Mouse (Mus musculus) kidney, embryonic 14.5 days (tissue): ENCODE data around the gene Srebf2. TPM values are rescaled to one million over a fixed set of nuclear protein-coding genes. Genes with fewer than 3 reads are reported as not detected.

Experiments
- ATAC-seq: fragments of 200-750 bp; cut with Nextera tagmentation; 2 replicates; pipeline ENCODE4 v1.8.0; 2017; ENCODE audit warnings: moderate number of reproducible peaks, mild to moderate bottlenecking, moderate TSS enrichment, moderate library complexity; ENCODE audit not compliant: low FRiP score, low TSS enrichment
- H3K27ac ChIP-seq: fragments of 300-500 bp; sonication (generic); 2 replicates; pipeline ENCODE4 v1.5.1; 2014; ENCODE audit warnings: low read depth, mild to moderate bottlenecking, low read length, moderate library complexity, mixed read lengths
- H3K27me3 ChIP-seq: fragments of 300-500 bp; sonication (generic); 2 replicates; pipeline ENCODE4 v1.6.1; 2014; ENCODE audit warnings: mild to moderate bottlenecking, low read length; ENCODE audit not compliant: control insufficient read depth, insufficient read depth
- H3K36me3 ChIP-seq: fragments of 300-500 bp; sonication (generic); 2 replicates; pipeline ENCODE4 v1.6.1; 2014; ENCODE audit warnings: low read length, mixed read lengths; ENCODE audit not compliant: control insufficient read depth, insufficient read depth
- H3K4me1 ChIP-seq: fragments of 300-500 bp; sonication (generic); 2 replicates; pipeline ENCODE4 v1.6.1; 2014; ENCODE audit warnings: low read length, mixed read lengths; ENCODE audit not compliant: control insufficient read depth, insufficient read depth
- H3K4me2 ChIP-seq: fragments of 300-500 bp; sonication (generic); replicated peaks from 2 replicates; pipeline ENCODE4 v1.6.1; 2014; ENCODE audit warnings: low read depth, mild to moderate bottlenecking, low read length
- H3K4me3 ChIP-seq: fragments of 300-500 bp; sonication (generic); 2 replicates; pipeline ENCODE4 v1.5.1; 2014; ENCODE audit warnings: mild to moderate bottlenecking, low read length
- H3K9ac ChIP-seq: fragments of 300-500 bp; sonication (generic); 2 replicates; pipeline ENCODE4 v1.6.1; 2014; ENCODE audit warnings: low read depth, mild to moderate bottlenecking, low read length, moderate library complexity
- H3K9me3 ChIP-seq: fragments of 300-500 bp; sonication (generic); 2 replicates; pipeline ENCODE4 v1.6.1; 2016; ENCODE audit warnings: low read length; ENCODE audit not compliant: control insufficient read depth
- WGBS: fragments of 180-500 bp; shearing (Covaris S2); extraction: QIAGEN DNeasy Blood & Tissue Kit; methylation state at CpG from one replicate; pipeline ENCODE4 v1.1.7; 2014; 5-methylcytosine and 5-hydroxymethylcytosine counted together
- polyA plus RNA-seq: library from polyadenylated mRNA; unstranded; fragments of >200 nt; fragmentation: Nextera tagmentation; extraction: Ambion mirVana; gene quantifications from 2 replicates; pipeline ENCODE4 v1.2.1, GENCODE M21; 2014

Srebf2 gene
- polyA plus RNA-seq, 1 experiment from 2014 or later = 114 TPM

GRCm38 (mm10) chr15:82206365-82207104, 59.6 kb downstream of the Srebf2 start:
- H3K9ac ChIP-seq = no peak overlapping the region
- 58% methylated on average over 9 of the region's 9 CpGs for WGBS
- no peak overlapping the region for H3K4me3 ChIP-seq
- H3K4me2 ChIP-seq = no peak overlapping the region
- peaks cover 12% of the 10 kb centered on the region; the same call in 1 of the 2 replicates for H3K4me1 ChIP-seq
- no peak overlapping the region for H3K27ac ChIP-seq
- no peak for ATAC-seq
- H3K9me3 ChIP-seq = no peaks in the 10 kb centered on the region
- H3K36me3 ChIP-seq = peaks cover 39% of the 10 kb centered on the region
- H3K27me3 ChIP-seq = peaks cover 54% of the 10 kb centered on the region

GRCm38 (mm10) chr15:82207105-82207459, 60.1 kb downstream of the Srebf2 start:
- peaks cover 59% of the 10 kb centered on the region for H3K27me3 ChIP-seq
- 11% methylated on average over 34 of the region's 34 CpGs for WGBS
- no peak overlapping the region for H3K9ac ChIP-seq
- no peak overlapping the region for H3K27ac ChIP-seq
- no peak for ATAC-seq
- H3K9me3 ChIP-seq = no peaks in the 10 kb centered on the region
- no peak overlapping the region; the same call in 1 of the 2 replicates for H3K4me2 ChIP-seq
- H3K4me1 ChIP-seq = peaks cover 17% of the 10 kb centered on the region
- no peak overlapping the region for H3K4me3 ChIP-seq
- H3K36me3 ChIP-seq = peaks cover 34% of the 10 kb centered on the region

- 19% methylated on average over 30 of the region's 30 CpGs for WGBS
- no peak for ATAC-seq
- no peak overlapping the region for H3K4me3 ChIP-seq
Measured at GRCm38 (mm10) chr15:82207504-82208219, 60.7 kb downstream of the Srebf2 start.

GRCm38 (mm10) chr15:82208307-82208706, 61.3 kb downstream of the Srebf2 start:
- 84% methylated on average over 8 of the region's 8 CpGs for WGBS
- H3K27ac ChIP-seq = no peak overlapping the region
- peaks cover 25% of the 10 kb centered on the region for H3K36me3 ChIP-seq
- H3K27me3 ChIP-seq = peaks cover 71% of the 10 kb centered on the region
- no peak overlapping the region for H3K4me3 ChIP-seq
- no peak overlapping the region for H3K4me2 ChIP-seq
- H3K4me1 ChIP-seq = peaks cover 24% of the 10 kb centered on the region
- no peak overlapping the region for H3K9ac ChIP-seq
- no peaks in the 10 kb centered on the region for H3K9me3 ChIP-seq
- ATAC-seq = no peak

More at GRCm38 (mm10) chr15:82207504-82208219, 60.7 kb downstream of the Srebf2 start:
- Histone ChIP-seq H3K9me3 (no peaks in the 10 kb centered on the region), H3K4me1 (peaks cover 22% of the 10 kb centered on the region), H3K27ac (no peak overlapping the region), H3K27me3 (peaks cover 65% of the 10 kb centered on the region), H3K4me2 (no peak overlapping the region; the same call in 1 of the 2 replicates), H3K9ac (no peak overlapping the region), H3K36me3 (peaks cover 32% of the 10 kb centered on the region)

- H3K4me3 ChIP-seq = no peak overlapping the region
- 80% methylated on average over 13 of the region's 13 CpGs for WGBS
Measured at GRCm38 (mm10) chr15:82209295-82210050, 62.5 kb downstream of the Srebf2 start.

GRCm38 (mm10) chr15:82210801-82211200, 63.8 kb downstream of the Srebf2 start:
- Histone ChIP-seq H3K27me3 (peaks cover 90% of the 10 kb centered on the region), H3K27ac (no peak overlapping the region), H3K4me1 (peaks cover 24% of the 10 kb centered on the region), H3K4me3 (no peak overlapping the region), H3K4me2 (no peak overlapping the region; the same call in 1 of the 2 replicates), H3K9me3 (no peaks in the 10 kb centered on the region), H3K36me3 (peaks cover 9% of the 10 kb centered on the region), H3K9ac (no peak overlapping the region)
- no peak for ATAC-seq
- 31% methylated on average over 1 of the region's 1 CpGs for WGBS

More at GRCm38 (mm10) chr15:82209295-82210050, 62.5 kb downstream of the Srebf2 start:
- Histone ChIP-seq H3K9me3 (no peaks in the 10 kb centered on the region), H3K4me1 (peaks cover 24% of the 10 kb centered on the region), H3K27me3 (peaks cover 80% of the 10 kb centered on the region), H3K27ac (no peak overlapping the region), H3K9ac (no peak overlapping the region), H3K4me2 (no peak overlapping the region), H3K36me3 (peaks cover 15% of the 10 kb centered on the region)
- ATAC-seq = no peak

GRCm38 (mm10) chr15:82211281-82211680, 64.3 kb downstream of the Srebf2 start:
- H3K9ac ChIP-seq = no peak overlapping the region

GRCm38 (mm10) chr15:82211911-82212751, 65.2 kb downstream of the Srebf2 start:
- under 1% methylated on average over 102 of the region's 112 CpGs for WGBS
- peak overlapping the region; percentile 76 for H3K4me2 ChIP-seq
- H3K27ac ChIP-seq = no peak overlapping the region
- H3K27me3 ChIP-seq = peaks cover 90% of the 10 kb centered on the region
- peak; percentile 65; the same call in 1 of the 2 replicates for ATAC-seq
- H3K4me1 ChIP-seq = peaks cover 16% of the 10 kb centered on the region
- no peaks in the 10 kb centered on the region for H3K36me3 ChIP-seq
- H3K9ac ChIP-seq = peak overlapping the region; percentile 34
- peak overlapping the region; percentile 41 for H3K4me3 ChIP-seq
- H3K9me3 ChIP-seq = no peaks in the 10 kb centered on the region

More at GRCm38 (mm10) chr15:82211281-82211680, 64.3 kb downstream of the Srebf2 start:
- peak overlapping the region; percentile 41 for H3K4me3 ChIP-seq
- H3K9me3 ChIP-seq = no peaks in the 10 kb centered on the region
- peaks cover 90% of the 10 kb centered on the region for H3K27me3 ChIP-seq
- WGBS = 5% methylated on average over 9 of the region's 11 CpGs
- peak overlapping the region; percentile 76 for H3K4me2 ChIP-seq
- H3K27ac ChIP-seq = no peak overlapping the region
- ATAC-seq = no peak
- peaks cover 23% of the 10 kb centered on the region for H3K4me1 ChIP-seq
- H3K36me3 ChIP-seq = peaks cover 4% of the 10 kb centered on the region; the same call in 1 of the 2 replicates
